Mouse (Mus musculus) C2C12 (cell line): Measurements from ENCODE around the gene Ints13. TPM values are rescaled to one million over a fixed set of nuclear protein-coding genes. Genes with fewer than 3 reads are reported as not detected.

Source experiments
- H3K27me3 ChIP-seq: one replicate; pipeline ENCODE4 v1.6.1; 2011; ENCODE audit not compliant: control insufficient read depth, insufficient read depth, insufficient read length
- H3K36me3 ChIP-seq: one replicate; pipeline ENCODE4 v1.6.1; 2011; ENCODE audit not compliant: control insufficient read depth, insufficient read depth
- H3K4me3 ChIP-seq: one replicate; pipeline ENCODE4 v1.5.1; 2011; ENCODE audit warnings: mild to moderate bottlenecking, control low read depth; ENCODE audit not compliant: poor library complexity, insufficient read depth, severe bottlenecking
- H3K79me2 ChIP-seq: one replicate; pipeline ENCODE4 v1.6.1; 2011; ENCODE audit not compliant: control insufficient read depth, insufficient read depth
- H3K79me3 ChIP-seq: one replicate; pipeline ENCODE4 v1.6.1; 2011; ENCODE audit warnings: low read depth, control low read depth
- H3ac ChIP-seq: one replicate; pipeline ENCODE3; 2011; ENCODE audit warnings: low read depth; ENCODE audit not compliant: control insufficient read depth, insufficient read length
- CEBPB ChIP-seq: IDR thresholded peaks from one replicate; pipeline ENCODE4 v1.6.1; 2011; ENCODE audit warnings: low read depth, mild to moderate bottlenecking, control low read depth, moderate library complexity
- CTCF ChIP-seq: IDR thresholded peaks from one replicate; pipeline ENCODE4 v1.5.1; 2011; ENCODE audit not compliant: control insufficient read depth, insufficient read depth, insufficient read length
- FOSL1 ChIP-seq: IDR thresholded peaks from one replicate; pipeline ENCODE4 v1.8.0; 2011; ENCODE audit warnings: mild to moderate bottlenecking, low read length; ENCODE audit not compliant: poor library complexity, insufficient read depth, severe bottlenecking
- MAX ChIP-seq: IDR thresholded peaks from one replicate; pipeline ENCODE4 v1.6.1; 2011; ENCODE audit warnings: mild to moderate bottlenecking, control low read depth
- MYOD1 ChIP-seq: IDR thresholded peaks from one replicate; pipeline ENCODE4 v1.6.1; 2011; ENCODE audit warnings: low read depth; ENCODE audit not compliant: control insufficient read depth, insufficient read length
- MYOG ChIP-seq: IDR thresholded peaks from one replicate; pipeline ENCODE4 v1.6.1; 2011; ENCODE audit not compliant: control insufficient read depth, insufficient read length; ENCODE audit errors: extremely low read depth
- USF1 ChIP-seq: IDR thresholded peaks from one replicate; pipeline ENCODE4 v1.6.1; 2011; ENCODE audit warnings: low read depth, mild to moderate bottlenecking, control low read depth, moderate library complexity
- polyA plus RNA-seq: library from polyadenylated mRNA; unstranded; fragments of >200 nt; fragmentation: generic; extraction: Trizol; gene quantifications from one replicate; pipeline ENCODE4 v1.2.1, GENCODE M21; 2012; ENCODE audit warnings: missing spikeins

Ints13 gene
- polyA plus RNA-seq, 1 experiment: 28.0 TPM

DNA sequence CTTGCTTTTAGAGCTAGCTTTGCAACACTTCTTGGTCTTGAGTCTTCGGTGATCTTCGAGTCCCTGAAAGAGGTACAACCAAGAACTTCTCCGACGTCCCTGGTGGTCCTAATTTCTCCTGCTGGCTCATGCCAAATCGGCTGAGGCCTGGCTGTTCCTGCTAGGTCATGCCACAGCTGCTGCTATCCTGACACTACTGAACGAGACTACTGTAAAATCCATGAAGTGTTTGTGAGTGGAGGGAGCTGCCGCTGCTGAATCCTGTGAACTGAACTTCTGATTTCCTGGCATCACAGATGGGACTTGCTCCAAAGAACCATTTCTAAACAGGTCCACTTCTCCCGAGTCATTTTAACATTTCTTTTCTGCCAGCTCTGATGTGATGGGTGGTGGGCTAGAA lies 64.3 kb downstream of the Ints13 start:
- no peaks in the 10 kb centered on the region for H3K79me3 ChIP-seq
- no peaks in the 10 kb centered on the region for H3K79me2 ChIP-seq
- H3K36me3 ChIP-seq: no peaks in the 10 kb centered on the region
- no peak overlapping the region for H3K4me3 ChIP-seq
- TF ChIP-seq MYOG (no peak), CTCF (no peak), MYOD1 (no peak), CEBPB (no peak), MAX (no peak), FOSL1 (no peak), USF1 (no peak)
- H3ac ChIP-seq: no peak overlapping the region
- no peaks in the 10 kb centered on the region for H3K27me3 ChIP-seq

DNA sequence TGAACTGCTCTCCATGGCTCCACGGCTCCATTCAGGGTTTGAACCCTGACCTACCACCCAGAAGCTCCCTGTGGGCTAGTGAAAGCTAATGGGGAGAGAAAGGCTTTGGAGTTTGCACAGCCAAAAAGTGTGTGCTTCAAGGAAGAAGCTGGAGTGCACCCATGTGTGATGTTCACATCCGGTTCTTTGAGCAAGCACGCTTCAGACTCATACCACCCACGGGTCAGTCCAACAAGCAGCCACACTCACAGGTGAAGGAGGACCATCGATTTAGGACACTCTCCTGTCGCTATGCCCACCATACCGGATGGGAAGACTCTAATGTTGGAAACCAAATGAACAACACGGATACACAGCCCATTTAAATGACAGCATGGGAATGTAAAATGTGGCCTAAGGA lies 66.1 kb downstream of the Ints13 start:
- H3K36me3 ChIP-seq: no peaks in the 10 kb centered on the region
- H3K79me2 ChIP-seq: no peaks in the 10 kb centered on the region
- TF ChIP-seq USF1: no peak
- TF ChIP-seq MAX: no peak
- no peak for TF ChIP-seq MYOD1
- no peak for TF ChIP-seq CEBPB
- TF ChIP-seq FOSL1: no peak
- TF ChIP-seq CTCF: no peak
- TF ChIP-seq MYOG: no peak
- no peak overlapping the region for H3K4me3 ChIP-seq
- no peaks in the 10 kb centered on the region for H3K27me3 ChIP-seq
- no peaks in the 10 kb centered on the region for H3K79me3 ChIP-seq
- H3ac ChIP-seq: no peak overlapping the region

DNA sequence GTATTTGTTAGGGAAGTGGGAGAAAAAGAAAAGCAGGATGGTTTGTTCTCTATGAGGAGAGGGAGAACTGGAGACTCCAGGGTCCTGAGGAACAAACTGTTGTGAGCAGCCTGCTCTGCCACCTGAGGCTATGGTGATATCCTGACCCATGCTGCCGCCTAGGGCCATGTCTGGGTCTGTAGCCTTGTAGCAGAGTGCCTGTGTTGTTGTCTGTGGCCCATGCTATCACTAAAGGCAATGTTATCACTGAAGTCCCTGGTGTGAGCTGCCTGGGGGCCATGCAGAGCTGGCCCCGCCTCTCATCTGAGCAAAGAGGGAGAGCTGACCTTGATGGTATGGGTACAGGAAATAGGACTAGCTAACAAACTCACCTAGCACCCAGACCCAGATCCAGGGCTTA lies 67.7 kb downstream of the Ints13 start:
- no peaks in the 10 kb centered on the region for H3K27me3 ChIP-seq
- no peak for TF ChIP-seq FOSL1
- no peak for TF ChIP-seq MAX
- no peak for TF ChIP-seq CEBPB
- TF ChIP-seq MYOD1: no peak
- TF ChIP-seq USF1: no peak
- no peak for TF ChIP-seq CTCF
- TF ChIP-seq MYOG: no peak

DNA sequence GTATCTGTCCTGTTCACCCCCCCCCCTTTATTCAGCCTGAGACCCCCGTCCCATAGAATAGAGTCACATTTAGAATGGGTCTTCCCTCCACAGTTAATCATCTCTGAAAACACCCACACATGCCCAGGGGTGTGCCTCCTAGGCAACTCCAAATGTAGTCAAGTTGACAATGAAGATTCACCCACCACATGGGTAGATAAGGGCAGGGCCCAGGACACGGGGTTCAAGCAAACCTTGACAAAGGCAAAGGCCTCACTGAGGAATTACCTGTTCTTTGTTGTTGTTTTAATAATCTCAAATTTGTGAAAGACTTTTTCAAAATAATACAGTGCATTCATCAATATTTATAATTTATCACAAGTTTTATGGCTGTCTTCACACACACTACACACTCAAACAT lies 73.2 kb downstream of the Ints13 start:
- H3K36me3 ChIP-seq: no peaks in the 10 kb centered on the region
- TF ChIP-seq USF1: no peak
- peaks cover 9% of the 10 kb centered on the region for H3K79me2 ChIP-seq
- H3ac ChIP-seq: no peak overlapping the region
- no peak overlapping the region for H3K4me3 ChIP-seq
- H3K79me3 ChIP-seq: peaks cover 1% of the 10 kb centered on the region
- H3K27me3 ChIP-seq: no peaks in the 10 kb centered on the region

More for the DNA sequence above, 67.7 kb downstream of the Ints13 start:
- Histone ChIP-seq H3K79me3 (no peaks in the 10 kb centered on the region), H3ac (no peak overlapping the region), H3K79me2 (no peaks in the 10 kb centered on the region), H3K4me3 (no peak overlapping the region), H3K36me3 (no peaks in the 10 kb centered on the region)

DNA sequence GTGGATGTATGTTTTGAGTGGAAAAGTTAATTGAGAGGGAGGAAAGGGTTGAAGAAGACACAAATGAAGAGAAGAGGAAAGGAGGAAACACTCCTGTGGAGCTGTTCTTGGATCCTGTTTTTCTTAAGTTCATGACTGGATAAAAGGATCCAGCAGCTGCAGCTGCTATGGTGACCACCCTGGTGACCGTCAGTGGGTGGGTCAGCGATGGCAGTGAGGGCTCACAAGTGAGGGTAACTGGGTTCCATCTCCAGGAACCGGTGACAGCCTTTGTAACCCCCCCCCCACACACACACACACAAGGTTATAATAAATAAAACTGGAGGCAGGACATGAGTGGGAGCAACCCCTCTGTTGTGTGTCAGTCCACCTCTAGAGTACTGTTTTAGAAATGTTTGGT lies 74.8 kb downstream of the Ints13 start:
- no peak overlapping the region for H3K4me3 ChIP-seq
- H3K79me2 ChIP-seq: peaks cover 9% of the 10 kb centered on the region
- H3K79me3 ChIP-seq: peaks cover 3% of the 10 kb centered on the region
- H3K36me3 ChIP-seq: no peaks in the 10 kb centered on the region
- TF ChIP-seq FOSL1 (no peak), MYOD1 (no peak), CTCF (no peak), MYOG (no peak), USF1 (no peak), MAX (no peak), CEBPB (no peak)
- no peak overlapping the region for H3ac ChIP-seq
- H3K27me3 ChIP-seq: no peaks in the 10 kb centered on the region
